Mouse (Mus musculus): ENCODE measurements around the gene Tenm1.

GRCm38 (mm10) chrX:42540756-42541053 is 888.2 kb downstream of the Tenm1 start:
- peak; percentile 65 for TF ChIP-seq CTCF (IDR thresholded peaks at IDR 0.05; ENCODE audit: low read depth)
- no peak for TF ChIP-seq EP300 (IDR thresholded peaks at IDR 0.05; ENCODE audit: low read depth)

All from heart, postnatal 0 days (tissue).